Mouse (Mus musculus) heart, adult 2 months (tissue): ENCODE results near the gene Egfr.

Source experiments
- CTCF ChIP-seq: fragments of 200-600 bp; IDR thresholded peaks from 2 replicates; pipeline ENCODE4 v1.8.1; 2022; ENCODE audit warnings: antibody characterized with exemption, mild to moderate bottlenecking, moderate library complexity
- POLR2A ChIP-seq: fragments of 200-500 bp; IDR thresholded peaks from 2 replicates; pipeline ENCODE4 v1.6.1; 2011; ENCODE audit warnings: mild to moderate bottlenecking, low read depth, low read length, control low read depth; ENCODE audit not compliant: insufficient read depth

DNA sequence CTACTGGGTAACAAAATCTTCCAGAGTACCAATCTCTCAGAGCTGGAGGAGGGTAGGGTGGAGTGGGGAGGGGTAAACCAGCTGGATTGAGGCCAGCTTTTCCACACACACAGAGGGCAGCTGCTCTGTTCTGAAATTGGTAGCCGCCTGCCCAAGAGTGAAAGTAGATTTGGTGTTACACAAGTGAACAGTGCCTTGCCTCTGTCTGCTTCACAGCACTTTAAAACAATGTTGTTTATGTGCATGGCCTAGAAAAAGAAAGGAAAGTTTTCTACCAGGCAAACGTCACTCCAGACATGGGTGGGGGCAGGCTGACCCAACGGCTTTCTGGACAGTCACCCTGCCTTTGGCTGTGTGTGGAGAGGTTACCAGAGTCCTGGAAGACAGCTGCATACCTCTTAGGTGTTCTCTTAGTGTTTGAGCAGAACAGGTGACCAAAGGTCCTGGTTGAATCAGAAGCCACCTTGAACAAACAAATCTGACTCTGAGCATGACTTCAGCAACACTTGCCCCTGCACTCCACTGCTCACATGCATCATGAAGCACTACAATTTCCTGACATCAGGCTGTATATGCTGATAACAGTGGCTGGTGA is 17.8 kb downstream of the Egfr start:
- TF ChIP-seq POLR2A (no peak), CTCF (no peak)
